Mouse (Mus musculus) thymus, adult 2 months (tissue): Measurements from ENCODE around the gene Cox10. TPM values are rescaled to one million over a fixed set of nuclear protein-coding genes. Genes with fewer than 3 reads are reported as not detected.

Experiments
- DNase-seq: peaks from one replicate; pipeline ENCODE4 v3.0.0; 2021
- H3K27ac ChIP-seq: fragments of 200-500 bp; 2 replicates; pipeline ENCODE4 v1.5.1; 2012; ENCODE audit warnings: low read length, control low read depth; ENCODE audit not compliant: control insufficient read depth, insufficient read depth
- H3K27me3 ChIP-seq: fragments of 200-500 bp; 2 replicates; pipeline ENCODE4 v1.6.1; 2012; ENCODE audit warnings: mild to moderate bottlenecking, low read length, moderate library complexity, mixed read lengths; ENCODE audit not compliant: control insufficient read depth, insufficient read depth
- H3K36me3 ChIP-seq: fragments of 200-500 bp; 2 replicates; pipeline ENCODE4 v1.6.1; 2012; ENCODE audit warnings: mild to moderate bottlenecking, low read length, moderate library complexity; ENCODE audit not compliant: control insufficient read depth, insufficient read depth
- H3K4me1 ChIP-seq: fragments of 200-500 bp; replicated peaks from 2 replicates; pipeline ENCODE4 v1.6.1; 2012; ENCODE audit warnings: low read length; ENCODE audit not compliant: control insufficient read depth, insufficient read depth
- H3K4me3 ChIP-seq: fragments of 200-500 bp; 2 replicates; pipeline ENCODE4 v1.5.1; 2012; ENCODE audit warnings: mild to moderate bottlenecking, low read length, control low read depth, moderate library complexity; ENCODE audit not compliant: control insufficient read depth, insufficient read depth
- CTCF ChIP-seq: fragments of 200-500 bp; IDR thresholded peaks from 2 replicates; pipeline ENCODE4 v1.5.1; 2012; ENCODE audit warnings: mild to moderate bottlenecking, control low read depth, low read length, moderate library complexity, borderline replicate concordance; ENCODE audit not compliant: control insufficient read depth, poor library complexity, insufficient read depth; ENCODE audit errors: extremely low read depth
- POLR2A ChIP-seq: fragments of 200-500 bp; IDR thresholded peaks from 2 replicates; pipeline ENCODE4 v1.6.1; 2012; ENCODE audit warnings: mild to moderate bottlenecking, low read length, control low read depth, moderate library complexity; ENCODE audit not compliant: control insufficient read depth, poor library complexity, insufficient read depth; ENCODE audit errors: extremely low read depth
- WGBS: fragments of 180-500 bp; shearing (Covaris S2); methylation state at CpG from one replicate; pipeline ENCODE4 v1.1.7; 2018; 5-methylcytosine and 5-hydroxymethylcytosine counted together
- polyA plus RNA-seq: library from polyadenylated mRNA; depleted of rRNA; stranded (reverse); fragments of >200 nt; gene quantifications from 2 replicates; pipeline ENCODE4 v1.2.3, GENCODE M21; 2012

Gene Cox10
- polyA plus RNA-seq, 1 experiment: 20.2 TPM

GRCm38 (mm10) chr11:64073379-64073778 lies 5.9 kb downstream of the Cox10 start:
- no peak overlapping the region for H3K4me3 ChIP-seq
- H3K36me3 ChIP-seq: 0 out of 2 replicates have a peak, but pooled peaks cover 3% of the 10 kb centered on the region
- H3K27me3 ChIP-seq: no peaks in the 10 kb centered on the region
- 88% methylated on average over 4 of the region's 4 CpGs for WGBS
- no peak for TF ChIP-seq CTCF
- TF ChIP-seq POLR2A: no peak
- H3K27ac ChIP-seq: no peak overlapping the region
- DNase-seq: no peak
- H3K4me1 ChIP-seq: 0 out of 2 replicates have a peak, but pooled peaks cover 3% of the 10 kb centered on the region

- Histone ChIP-seq H3K36me3 (0 out of 2 replicates have a peak, but pooled peaks cover 3% of the 10 kb centered on the region), H3K27me3 (no peaks in the 10 kb centered on the region), H3K4me1 (0 out of 2 replicates have a peak, but pooled peaks cover 3% of the 10 kb centered on the region), H3K4me3 (no peak overlapping the region), H3K27ac (no peak overlapping the region)
- no peak for TF ChIP-seq CTCF
- no peak for TF ChIP-seq POLR2A
- WGBS: 97% methylated on average over 12 of the region's 12 CpGs
- DNase-seq: no peak
Observed at GRCm38 (mm10) chr11:64071536-64071935, 7.7 kb downstream of the Cox10 start.

GRCm38 (mm10) chr11:64066001-64066400 lies 13.3 kb downstream of the Cox10 start:
- TF ChIP-seq CTCF (no peak), POLR2A (no peak)
- WGBS: 82% methylated on average over 2 of the region's 2 CpGs
- no peak for DNase-seq

GRCm38 (mm10) chr11:64063130-64063529 lies 16.1 kb downstream of the Cox10 start:
- Histone ChIP-seq H3K4me3 (no peak overlapping the region), H3K36me3 (no peaks in the 10 kb centered on the region; the same call in 1 of the 2 replicates), H3K27me3 (no peaks in the 10 kb centered on the region), H3K4me1 (peaks cover 2% of the 10 kb centered on the region; the same call in 1 of the 2 replicates), H3K27ac (no peak overlapping the region)
- DNase-seq: no peak
- no peak for TF ChIP-seq POLR2A
- TF ChIP-seq CTCF: no peak
- 93% methylated on average over 3 of the region's 3 CpGs for WGBS

More at GRCm38 (mm10) chr11:64066001-64066400, 13.3 kb downstream of the Cox10 start:
- Histone ChIP-seq H3K4me1 (no peaks in the 10 kb centered on the region), H3K27ac (no peak overlapping the region), H3K36me3 (peaks cover 3% of the 10 kb centered on the region; the same call in 1 of the 2 replicates), H3K27me3 (no peaks in the 10 kb centered on the region), H3K4me3 (no peak overlapping the region)

GRCm38 (mm10) chr11:64062226-64062625 lies 17.0 kb downstream of the Cox10 start:
- TF ChIP-seq POLR2A: no peak
- no peak for TF ChIP-seq CTCF
- no peak for DNase-seq

GRCm38 (mm10) chr11:64059305-64059704 lies 20.0 kb downstream of the Cox10 start:
- WGBS: 95% methylated on average over 2 of the region's 2 CpGs
- no peak overlapping the region for H3K27ac ChIP-seq
- DNase-seq: no peak
- no peak for TF ChIP-seq POLR2A
- no peak for TF ChIP-seq CTCF
- peaks cover 4% of the 10 kb centered on the region for H3K4me1 ChIP-seq
- H3K36me3 ChIP-seq: no peaks in the 10 kb centered on the region
- no peaks in the 10 kb centered on the region for H3K27me3 ChIP-seq
- H3K4me3 ChIP-seq: no peak overlapping the region

More at GRCm38 (mm10) chr11:64062226-64062625, 17.0 kb downstream of the Cox10 start:
- Histone ChIP-seq H3K4me1 (peaks cover 2% of the 10 kb centered on the region; the same call in 1 of the 2 replicates), H3K27ac (no peak overlapping the region), H3K27me3 (no peaks in the 10 kb centered on the region), H3K4me3 (no peak overlapping the region), H3K36me3 (no peaks in the 10 kb centered on the region; the same call in 1 of the 2 replicates)
- WGBS: 97% methylated on average over 4 of the region's 4 CpGs

- peaks cover 4% of the 10 kb centered on the region for H3K4me1 ChIP-seq
- no peak overlapping the region for H3K27ac ChIP-seq
- 99% methylated on average over 3 of the region's 3 CpGs for WGBS
- no peaks in the 10 kb centered on the region for H3K27me3 ChIP-seq
- H3K4me3 ChIP-seq: no peak overlapping the region
- DNase-seq: no peak
- no peaks in the 10 kb centered on the region for H3K36me3 ChIP-seq
- TF ChIP-seq CTCF (no peak), POLR2A (no peak)
Observed at GRCm38 (mm10) chr11:64058474-64058873, 20.8 kb downstream of the Cox10 start.
